Mouse (Mus musculus) lung, embryonic 16.5 days (tissue): ENCODE measurements at regions not wholly inside any gene's neighbourhood (a gene's known extent, or its start where the extent isn't known, plus 50 kb on each side); places are given as distances from the start of the nearest gene placed in this dataset.

Experiments used
- ATAC-seq: fragments of 200-750 bp; cut with Nextera tagmentation; 2 replicates; pipeline ENCODE4 v1.8.0; 2017; ENCODE audit warnings: low read depth, mild to moderate bottlenecking, moderate library complexity
- H3K27ac ChIP-seq: fragments of 300-500 bp; sonication (generic); 2 replicates; pipeline ENCODE4 v1.5.1; 2014; ENCODE audit warnings: mild to moderate bottlenecking, control low read depth, low read length
- H3K27me3 ChIP-seq: fragments of 300-500 bp; sonication (generic); 2 replicates; pipeline ENCODE4 v1.6.1; 2014; ENCODE audit warnings: low read depth, low read length, mixed read lengths; ENCODE audit not compliant: control insufficient read depth, insufficient read depth
- H3K36me3 ChIP-seq: fragments of 300-500 bp; sonication (generic); 2 replicates; pipeline ENCODE4 v1.6.1; 2014; ENCODE audit warnings: low read length; ENCODE audit not compliant: control insufficient read depth, insufficient read depth
- H3K4me1 ChIP-seq: fragments of 300-500 bp; sonication (generic); replicated peaks from 2 replicates; pipeline ENCODE4 v1.6.1; 2014; ENCODE audit warnings: low read length, mixed read lengths; ENCODE audit not compliant: control insufficient read depth, insufficient read depth
- H3K4me2 ChIP-seq: fragments of 300-500 bp; sonication (generic); 2 replicates; pipeline ENCODE4 v1.6.1; 2014; ENCODE audit warnings: low read depth, low read length, control low read depth
- H3K4me3 ChIP-seq: fragments of 300-500 bp; sonication (generic); 2 replicates; pipeline ENCODE4 v1.5.1; 2014; ENCODE audit warnings: mild to moderate bottlenecking, low read length, control low read depth
- H3K9ac ChIP-seq: fragments of 300-500 bp; sonication (generic); 2 replicates; pipeline ENCODE4 v1.6.1; 2014; ENCODE audit warnings: low read length, control low read depth
- H3K9me3 ChIP-seq: fragments of 300-500 bp; sonication (generic); 2 replicates; pipeline ENCODE4 v1.6.1; 2016; ENCODE audit warnings: low read length; ENCODE audit not compliant: control insufficient read depth
- WGBS: fragments of 180-500 bp; shearing (Covaris S2); extraction: QIAGEN DNeasy Blood & Tissue Kit; methylation state at CpG from one replicate; pipeline ENCODE4 v1.1.7; 2014; 5-methylcytosine and 5-hydroxymethylcytosine counted together

DNA sequence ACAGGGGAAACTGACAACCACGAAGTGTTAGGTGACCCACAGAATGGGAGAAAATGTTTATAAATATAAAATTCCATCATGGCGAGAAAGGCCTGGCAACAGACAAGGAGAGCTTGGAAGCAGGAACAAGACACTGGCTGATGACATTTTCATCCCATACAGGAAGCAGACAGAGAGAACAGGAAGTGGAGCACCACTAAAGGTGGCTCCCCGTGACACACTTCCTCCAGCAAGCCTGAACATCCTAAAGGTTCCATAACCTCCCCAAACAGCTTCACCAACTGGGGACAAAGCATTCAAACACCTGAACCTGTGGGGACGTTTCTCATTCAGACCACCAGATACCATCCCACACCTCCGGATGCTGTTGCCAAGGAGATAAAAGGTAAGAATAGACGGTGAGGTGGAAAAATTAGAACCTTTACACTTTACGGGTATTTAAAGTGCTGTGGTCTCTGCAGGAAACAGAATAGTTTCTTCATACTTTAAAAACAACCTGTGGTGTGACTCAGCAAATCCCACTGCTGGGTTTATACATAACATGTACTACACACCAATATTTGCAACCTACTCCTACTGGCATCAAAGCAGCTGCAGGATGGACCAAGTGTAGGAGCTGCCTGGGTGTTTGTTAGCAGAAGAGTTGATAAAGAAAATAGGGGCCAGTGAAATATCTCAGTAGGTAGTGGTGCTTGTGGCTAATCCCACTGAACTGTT is 86.0 kb upstream of the Bace2 start:
- Histone ChIP-seq H3K27me3 (no peaks in the 10 kb centered on the region), H3K36me3 (no peaks in the 10 kb centered on the region), H3K9me3 (no peaks in the 10 kb centered on the region), H3K4me1 (no peaks in the 10 kb centered on the region; the same call in 1 of the 2 replicates), H3K9ac (no peak overlapping the region), H3K4me2 (no peak overlapping the region), H3K27ac (no peak overlapping the region), H3K4me3 (no peak overlapping the region)
- ATAC-seq, result no peak
- WGBS, result 77% methylated on average over 7 of the region's 7 CpGs

DNA sequence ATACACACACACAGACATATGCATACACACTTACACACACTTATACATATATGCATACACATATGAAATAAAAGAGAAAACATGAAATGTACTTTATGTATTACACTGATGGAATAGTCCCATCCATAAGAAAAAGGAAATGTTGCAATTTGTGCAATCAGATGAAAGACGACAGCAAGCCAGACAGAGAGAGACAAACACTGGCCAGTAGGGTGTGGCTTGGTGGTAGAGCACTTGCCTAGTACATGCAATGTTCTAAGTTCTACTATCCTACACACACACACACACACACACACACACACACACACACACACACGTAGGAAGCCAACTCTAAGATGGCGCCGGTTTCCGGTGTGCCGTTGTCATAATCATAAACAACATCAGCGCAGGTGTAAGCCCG is 85.3 kb upstream of the Bace2 start:
- no peak for ATAC-seq
- H3K4me2 ChIP-seq, result no peak overlapping the region
- no peaks in the 10 kb centered on the region for H3K9me3 ChIP-seq
- no peaks in the 10 kb centered on the region for H3K36me3 ChIP-seq
- no peak overlapping the region for H3K27ac ChIP-seq
- no peaks in the 10 kb centered on the region; the same call in 1 of the 2 replicates for H3K4me1 ChIP-seq
- no peak overlapping the region for H3K9ac ChIP-seq
- 82% methylated on average over 8 of the region's 8 CpGs for WGBS
- H3K4me3 ChIP-seq, result no peak overlapping the region
- H3K27me3 ChIP-seq, result no peaks in the 10 kb centered on the region

DNA sequence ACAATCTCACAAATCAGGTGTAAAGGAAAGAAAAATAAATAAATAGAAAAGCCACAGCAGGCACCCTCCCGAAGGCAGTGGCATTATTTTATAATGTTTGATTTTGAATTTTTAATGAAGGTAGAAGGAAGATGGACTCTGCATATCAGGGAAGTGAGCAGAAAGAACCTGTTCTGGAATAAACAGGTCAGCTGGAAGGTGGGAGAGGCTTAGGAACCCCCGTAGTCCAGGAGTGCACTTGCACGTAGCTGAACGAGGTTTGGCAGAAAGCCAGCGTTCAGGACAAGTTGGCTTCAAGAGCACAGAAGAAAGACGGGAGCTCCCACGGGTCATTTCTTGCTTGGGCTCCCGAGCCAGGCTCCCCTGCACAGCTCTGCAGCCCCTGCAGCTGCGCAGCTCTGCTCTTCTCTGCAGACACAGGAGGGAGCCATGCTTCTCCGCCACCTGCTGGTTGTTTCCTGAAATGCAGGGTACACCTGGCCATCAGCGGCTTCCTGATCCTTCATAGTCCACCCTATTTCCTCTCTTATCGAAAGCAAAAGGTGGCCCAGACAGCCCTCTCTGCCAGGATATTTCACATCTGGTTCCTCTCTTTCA is 84.4 kb upstream of the Bace2 start:
- Histone ChIP-seq H3K4me2 (peak overlapping the region; percentile 22; the same call in 1 of the 2 replicates), H3K36me3 (no peaks in the 10 kb centered on the region), H3K27ac (no peak overlapping the region), H3K4me3 (no peak overlapping the region), H3K4me1 (no peaks in the 10 kb centered on the region; the same call in 1 of the 2 replicates), H3K9ac (no peak overlapping the region), H3K27me3 (no peaks in the 10 kb centered on the region), H3K9me3 (no peaks in the 10 kb centered on the region)
- WGBS, result 7% methylated on average over 12 of the region's 12 CpGs
- peak; percentile 97 for ATAC-seq

DNA sequence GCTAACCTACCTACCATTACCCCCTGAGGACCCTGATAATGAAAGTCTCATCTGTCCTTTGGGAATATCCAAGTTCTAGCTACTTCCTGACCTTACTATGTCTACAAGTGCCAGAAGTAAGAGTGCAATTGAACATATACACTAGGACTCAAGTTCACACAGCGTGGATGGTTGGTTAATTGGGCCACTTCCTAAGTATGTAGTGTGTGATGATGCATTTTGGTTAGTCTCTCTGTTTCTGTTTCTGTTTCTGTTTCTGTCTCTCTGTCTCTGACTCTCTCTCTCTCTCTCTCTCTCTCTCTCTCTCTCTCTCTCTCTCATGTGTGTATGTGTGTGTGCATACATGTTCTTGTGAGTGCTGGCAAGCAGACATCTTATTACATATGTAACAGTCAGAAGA is 77.6 kb upstream of the Bace2 start:
- ATAC-seq, result no peak
- H3K36me3 ChIP-seq, result no peaks in the 10 kb centered on the region
- H3K4me3 ChIP-seq, result no peak overlapping the region
- H3K27ac ChIP-seq, result no peak overlapping the region
- H3K9ac ChIP-seq, result no peak overlapping the region
- H3K4me1 ChIP-seq, result no peaks in the 10 kb centered on the region
- no peak overlapping the region for H3K4me2 ChIP-seq
- no peaks in the 10 kb centered on the region for H3K27me3 ChIP-seq
- no peaks in the 10 kb centered on the region for H3K9me3 ChIP-seq
- WGBS, result 75% methylated on average over 1 of the region's 1 CpGs

DNA sequence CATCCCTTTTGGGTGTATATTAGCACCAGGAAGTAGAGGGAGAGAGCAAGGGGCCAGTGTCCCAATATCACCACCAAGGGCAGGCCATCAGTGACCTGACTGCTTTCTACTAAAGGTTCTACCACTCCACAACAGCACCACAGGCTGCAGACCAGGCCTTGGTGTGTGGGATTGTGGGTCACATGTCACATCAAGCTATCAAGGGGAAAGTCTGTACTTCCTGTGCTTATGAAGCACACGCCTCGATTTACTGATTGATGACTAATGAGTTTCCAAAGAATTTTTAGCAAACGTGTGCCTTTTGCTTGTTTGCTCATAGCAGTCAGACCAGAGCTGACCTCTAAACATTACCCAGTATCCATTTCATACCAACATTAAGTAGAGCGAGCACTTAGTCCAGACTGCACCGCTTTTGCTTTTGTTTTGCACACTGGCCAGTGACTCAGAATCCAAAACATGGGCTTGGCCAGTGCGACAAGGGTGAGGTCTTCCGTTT is 74.9 kb upstream of the Bace2 start:
- Histone ChIP-seq H3K27me3 (no peaks in the 10 kb centered on the region), H3K9ac (no peak overlapping the region), H3K4me3 (no peak overlapping the region), H3K27ac (no peak overlapping the region), H3K9me3 (no peaks in the 10 kb centered on the region), H3K4me2 (no peak overlapping the region), H3K4me1 (no peaks in the 10 kb centered on the region), H3K36me3 (no peaks in the 10 kb centered on the region)
- ATAC-seq, result no peak
- 67% methylated on average over 7 of the region's 7 CpGs for WGBS

DNA sequence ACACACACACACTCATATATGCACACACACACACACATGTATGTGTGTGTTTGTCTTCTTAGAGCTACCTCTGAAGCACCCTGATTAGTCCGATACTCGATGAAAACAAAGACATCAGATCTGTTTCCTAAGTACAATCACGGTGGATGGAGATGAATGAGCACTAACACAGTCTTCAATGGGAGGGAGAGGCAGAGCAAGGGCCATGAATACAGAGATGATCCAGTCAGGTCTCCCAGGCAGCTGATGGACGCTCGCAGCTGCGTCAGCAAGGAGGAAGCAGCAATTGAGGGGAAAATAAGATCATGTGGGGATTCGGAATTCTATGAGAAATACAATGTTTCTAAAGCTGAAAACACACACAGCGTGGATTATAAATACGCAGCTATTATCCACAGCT is 73.6 kb upstream of the Bace2 start:
- Histone ChIP-seq H3K36me3 (no peaks in the 10 kb centered on the region), H3K27ac (no peak overlapping the region), H3K4me3 (no peak overlapping the region), H3K9me3 (no peaks in the 10 kb centered on the region), H3K27me3 (no peaks in the 10 kb centered on the region), H3K9ac (no peak overlapping the region), H3K4me2 (no peak overlapping the region), H3K4me1 (no peaks in the 10 kb centered on the region)
- 81% methylated on average over 9 of the region's 9 CpGs for WGBS
- no peak for ATAC-seq

DNA sequence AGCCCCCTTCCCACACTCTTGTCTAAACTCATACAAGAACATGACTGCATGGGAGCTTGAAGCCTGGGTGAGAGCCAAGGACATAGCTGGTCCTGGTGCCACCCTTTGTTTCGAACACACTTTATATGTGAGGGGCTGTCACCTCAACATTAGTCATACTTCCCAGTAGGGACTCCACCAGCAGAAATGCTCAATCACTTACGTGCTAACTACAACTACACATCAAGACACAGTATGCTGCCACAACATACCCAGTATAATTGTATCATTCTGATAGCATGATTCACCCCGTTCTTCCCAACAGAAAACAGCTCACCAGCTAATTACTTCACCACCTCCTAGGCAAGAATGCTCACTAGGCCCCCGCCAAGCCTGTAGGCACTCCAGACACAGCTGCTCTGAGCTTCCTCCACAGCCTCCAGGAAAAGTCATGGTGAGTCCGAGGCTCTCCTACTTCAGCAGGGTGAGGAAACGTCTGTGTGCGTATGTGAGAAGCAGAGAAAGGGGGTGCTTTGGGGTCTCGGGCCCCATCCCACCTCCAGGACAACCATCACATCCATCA is 70.6 kb upstream of the Bace2 start:
- no peaks in the 10 kb centered on the region for H3K4me1 ChIP-seq
- H3K4me2 ChIP-seq, result no peak overlapping the region
- no peak overlapping the region for H3K27ac ChIP-seq
- WGBS, result 74% methylated on average over 8 of the region's 8 CpGs
- no peaks in the 10 kb centered on the region for H3K36me3 ChIP-seq
- no peaks in the 10 kb centered on the region for H3K9me3 ChIP-seq
- ATAC-seq, result no peak
- no peak overlapping the region for H3K4me3 ChIP-seq
- no peak overlapping the region for H3K9ac ChIP-seq
- H3K27me3 ChIP-seq, result no peaks in the 10 kb centered on the region

DNA sequence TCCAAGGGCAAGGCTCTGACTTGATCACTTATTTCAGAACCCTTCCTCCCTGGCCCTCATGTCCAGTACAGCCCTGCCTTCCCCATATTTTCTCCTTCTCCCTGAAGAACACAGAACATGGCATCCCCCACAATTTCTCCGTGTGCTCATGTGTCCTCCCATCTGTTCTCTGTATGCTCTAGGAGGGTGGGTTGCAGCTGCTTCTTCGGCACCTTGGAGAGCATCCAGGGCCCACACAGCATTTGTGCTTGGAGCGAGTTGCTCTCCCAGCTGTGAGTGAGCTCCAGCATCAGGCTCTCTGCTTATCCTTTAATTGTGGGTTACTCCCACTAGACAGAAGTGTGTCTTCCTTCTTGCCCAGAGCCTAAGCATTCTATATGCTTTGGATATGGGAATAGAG is 69.8 kb upstream of the Bace2 start:
- no peaks in the 10 kb centered on the region for H3K27me3 ChIP-seq
- no peaks in the 10 kb centered on the region for H3K36me3 ChIP-seq
- H3K9me3 ChIP-seq, result no peaks in the 10 kb centered on the region
- no peak overlapping the region for H3K9ac ChIP-seq
- no peak overlapping the region for H3K27ac ChIP-seq
- no peak overlapping the region for H3K4me2 ChIP-seq
- 13% methylated on average over 3 of the region's 3 CpGs for WGBS
- ATAC-seq, result no peak
- H3K4me1 ChIP-seq, result no peaks in the 10 kb centered on the region
- H3K4me3 ChIP-seq, result no peak overlapping the region

DNA sequence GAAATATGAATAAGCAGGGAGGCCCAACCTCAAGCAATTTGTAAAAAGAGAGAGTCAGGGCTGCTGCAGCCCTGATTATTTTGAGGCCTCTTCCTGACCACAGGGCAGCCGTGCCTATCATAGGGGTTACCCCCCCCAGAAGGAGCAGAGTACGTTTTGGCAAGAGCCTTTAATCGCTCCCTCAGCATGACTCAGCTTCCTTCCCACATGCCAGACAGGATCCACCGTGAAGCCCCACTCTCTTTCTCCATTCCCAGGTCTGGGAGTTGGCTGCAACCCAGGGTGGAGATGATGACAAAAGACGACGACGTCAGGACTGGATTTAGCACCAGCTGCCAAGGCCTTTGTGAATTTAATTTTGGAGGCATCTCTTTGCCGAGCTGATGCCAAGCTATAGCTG is 67.9 kb upstream of the Bace2 start:
- WGBS, result 22% methylated on average over 8 of the region's 8 CpGs
- Histone ChIP-seq H3K9me3 (no peaks in the 10 kb centered on the region), H3K9ac (no peak overlapping the region), H3K36me3 (no peaks in the 10 kb centered on the region), H3K4me3 (no peak overlapping the region), H3K27me3 (no peaks in the 10 kb centered on the region), H3K4me1 (peaks cover 6% of the 10 kb centered on the region; the same call in 1 of the 2 replicates), H3K4me2 (no peak overlapping the region), H3K27ac (no peak overlapping the region)
- peak; percentile 47; the same call in 1 of the 2 replicates for ATAC-seq
